Mouse (Mus musculus): ENCODE measurements around the gene Elmo3. TPM values are rescaled to one million over a fixed set of nuclear protein-coding genes. Genes with fewer than 3 reads are reported as not detected.
A peak's percentile ranks its signal among the peaks of the same experiment; 100 is the strongest.

The Elmo3 gene
- polyA plus RNA-seq, 1 experiment = 1.1 TPM

DNA sequence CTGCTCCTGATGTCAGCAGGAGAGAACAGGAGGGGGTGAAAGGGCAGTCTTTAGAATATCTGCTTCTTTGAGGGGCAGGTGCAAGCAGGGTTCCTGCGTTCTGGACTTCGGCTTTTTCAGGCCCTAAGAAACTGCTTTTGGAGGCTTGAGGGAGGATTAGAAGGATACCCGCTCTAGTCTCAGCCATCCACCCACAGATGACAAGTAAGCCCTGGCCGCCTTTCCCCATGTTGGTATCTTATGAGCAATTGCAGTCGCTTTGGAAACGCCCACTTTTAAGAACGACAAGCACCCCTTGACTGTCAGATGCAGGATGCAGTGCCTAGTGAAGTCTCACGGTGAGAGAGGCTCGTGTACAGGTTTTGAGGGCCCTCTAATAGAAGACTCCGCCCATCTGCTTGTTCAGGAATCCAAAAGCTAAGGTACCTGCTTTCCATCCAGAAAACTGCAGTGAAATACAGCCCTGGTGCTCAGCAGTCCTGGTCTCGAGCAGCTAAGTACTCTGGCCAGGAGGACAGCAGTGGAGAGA lies 13.3 kb downstream of the Elmo3 start:
- H3K27ac ChIP-seq (replicated peaks; ENCODE audit: low read depth, low read length) = no peak overlapping the region
- H3K4me3 ChIP-seq (ENCODE audit: insufficient read depth, low read depth, low read length) = no peak overlapping the region
- H3K4me1 ChIP-seq (ENCODE audit: control insufficient read depth, insufficient read depth, insufficient read length, low read length) = no peaks in the 10 kb centered on the region

DNA sequence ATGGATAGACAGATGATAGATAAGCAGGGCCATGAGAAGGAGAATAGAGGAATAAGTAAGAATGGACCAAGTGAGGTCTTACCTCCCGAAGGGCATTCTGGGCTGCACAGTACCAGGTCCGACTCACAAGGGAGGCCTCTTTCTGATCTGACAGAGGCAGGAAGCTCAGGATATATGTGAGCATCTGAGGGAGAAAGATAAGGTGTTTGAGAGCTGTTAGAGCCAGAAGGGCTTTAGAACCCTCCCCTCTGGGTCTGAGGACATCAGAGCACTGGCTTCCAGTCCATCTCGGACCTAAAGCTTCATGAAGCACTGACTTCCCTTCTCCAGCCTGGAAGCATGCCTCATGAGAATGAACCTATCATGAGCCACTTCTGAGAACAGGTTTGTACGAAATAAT lies 17.8 kb downstream of the Elmo3 start:
- no peak overlapping the region for H3K27ac ChIP-seq (replicated peaks; ENCODE audit: low read depth, low read length)
- H3K4me3 ChIP-seq (ENCODE audit: insufficient read depth, low read depth, low read length) = no peak overlapping the region
- peaks cover 7% of the 10 kb centered on the region; the same call in 1 of the 2 replicates for H3K4me1 ChIP-seq (ENCODE audit: control insufficient read depth, insufficient read depth, insufficient read length, low read length)

GRCm38 (mm10) chr8:105325641-105326093 lies 20.3 kb downstream of the Elmo3 start:
- peak overlapping the region; percentile 77 for H3K4me3 ChIP-seq (ENCODE audit: insufficient read depth, low read depth, low read length)
- peak overlapping the region; percentile 74 for H3K27ac ChIP-seq (replicated peaks; ENCODE audit: low read depth, low read length)
- peaks cover 7% of the 10 kb centered on the region; the same call in 1 of the 2 replicates for H3K4me1 ChIP-seq (ENCODE audit: control insufficient read depth, insufficient read depth, insufficient read length, low read length)

GRCm38 (mm10) chr8:105326141-105326672 lies 20.8 kb downstream of the Elmo3 start, which contains the start of the genes Lrrc29 and Tmem208:
TSS of gene Lrrc29 (minus strand) at chr8:105326278.
TSS of gene Tmem208 (plus strand) at chr8:105326354.
- Histone ChIP-seq H3K4me1 (ENCODE audit: control insufficient read depth, insufficient read depth, insufficient read length, low read length) (peaks cover 7% of the 10 kb centered on the region; the same call in 1 of the 2 replicates), H3K4me3 (ENCODE audit: insufficient read depth, low read depth, low read length) (peak within 1 kb of the TSS; percentile 77), H3K27ac (replicated peaks; ENCODE audit: low read depth, low read length) (peak within 1 kb of the TSS; percentile 75)

GRCm38 (mm10) chr8:105326968-105327367 lies 21.6 kb downstream of the Elmo3 start:
- Histone ChIP-seq H3K4me1 (ENCODE audit: control insufficient read depth, insufficient read depth, insufficient read length, low read length) (peaks cover 7% of the 10 kb centered on the region; the same call in 1 of the 2 replicates), H3K4me3 (ENCODE audit: insufficient read depth, low read depth, low read length) (peak overlapping the region; percentile 76), H3K27ac (replicated peaks; ENCODE audit: low read depth, low read length) (no peak overlapping the region)

- no peak overlapping the region for H3K4me3 ChIP-seq (ENCODE audit: insufficient read depth, low read depth, low read length)
- H3K27ac ChIP-seq (replicated peaks; ENCODE audit: low read depth, low read length) = no peak overlapping the region
- peaks cover 6% of the 10 kb centered on the region; the same call in 1 of the 2 replicates for H3K4me1 ChIP-seq (ENCODE audit: control insufficient read depth, insufficient read depth, insufficient read length, low read length)
These were observed 24.9 kb downstream of the Elmo3 start for GRCm38 (mm10) chr8:105330325-105330724.

DNA sequence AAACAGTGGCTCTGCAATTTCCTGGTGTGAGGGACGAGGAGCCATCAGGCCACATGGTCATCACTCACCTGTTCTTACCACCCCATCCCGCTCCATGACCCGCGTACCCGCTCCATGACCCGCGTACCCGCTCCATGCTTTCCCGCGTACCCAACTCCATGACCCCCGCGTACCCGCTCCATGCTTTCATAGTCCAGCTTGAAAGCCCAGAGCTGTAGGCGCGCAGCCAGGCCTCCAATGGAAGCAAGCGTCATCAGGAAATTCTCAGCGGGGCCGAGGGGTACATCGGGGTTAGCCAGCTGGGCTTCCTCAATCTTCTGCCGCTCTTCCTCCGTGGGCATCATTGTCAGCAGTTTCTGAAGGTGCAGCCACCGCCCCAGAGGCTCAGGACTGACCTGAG lies 26.1 kb downstream of the Elmo3 start:
- Histone ChIP-seq H3K4me3 (ENCODE audit: insufficient read depth, low read depth, low read length) (no peak overlapping the region), H3K27ac (replicated peaks; ENCODE audit: low read depth, low read length) (no peak overlapping the region)

DNA sequence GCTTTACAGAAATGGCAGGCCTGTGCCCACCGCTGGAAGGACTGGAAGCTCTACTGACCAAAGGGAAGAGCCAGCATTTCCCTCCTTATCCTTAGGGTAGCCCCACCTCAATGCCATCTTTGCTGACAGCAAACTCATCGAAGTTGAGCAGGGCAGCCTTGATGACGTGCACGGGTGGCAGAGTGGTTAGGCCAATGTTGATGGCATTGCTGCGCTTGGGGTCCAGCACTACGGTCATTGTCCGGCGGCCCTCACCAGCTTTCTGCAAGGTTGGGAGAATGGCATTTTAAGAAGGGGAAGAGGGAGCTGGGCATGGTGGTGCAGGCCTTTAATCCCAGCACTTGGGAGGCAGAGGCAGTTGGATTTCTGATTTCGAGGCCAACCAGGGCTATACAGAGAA lies 26.5 kb downstream of the Elmo3 start:
- Histone ChIP-seq H3K27ac (replicated peaks; ENCODE audit: low read depth, low read length) (no peak overlapping the region), H3K4me1 (ENCODE audit: control insufficient read depth, insufficient read depth, insufficient read length, low read length) (0 out of 2 replicates have a peak, but pooled peaks cover 3% of the 10 kb centered on the region), H3K4me3 (ENCODE audit: insufficient read depth, low read depth, low read length) (no peak overlapping the region)

More for the DNA sequence above, 26.1 kb downstream of the Elmo3 start:
- 0 out of 2 replicates have a peak, but pooled peaks cover 3% of the 10 kb centered on the region for H3K4me1 ChIP-seq (ENCODE audit: control insufficient read depth, insufficient read depth, insufficient read length, low read length)

- H3K27ac ChIP-seq (replicated peaks; ENCODE audit: low read depth, low read length) = no peak overlapping the region
- H3K4me3 ChIP-seq (ENCODE audit: insufficient read depth, low read depth, low read length) = no peak overlapping the region
- H3K4me1 ChIP-seq (ENCODE audit: control insufficient read depth, insufficient read depth, insufficient read length, low read length) = 0 out of 2 replicates have a peak, but pooled peaks cover under 1% of the 10 kb centered on the region
These were observed 27.1 kb downstream of the Elmo3 start for GRCm38 (mm10) chr8:105332523-105332922.

DNA sequence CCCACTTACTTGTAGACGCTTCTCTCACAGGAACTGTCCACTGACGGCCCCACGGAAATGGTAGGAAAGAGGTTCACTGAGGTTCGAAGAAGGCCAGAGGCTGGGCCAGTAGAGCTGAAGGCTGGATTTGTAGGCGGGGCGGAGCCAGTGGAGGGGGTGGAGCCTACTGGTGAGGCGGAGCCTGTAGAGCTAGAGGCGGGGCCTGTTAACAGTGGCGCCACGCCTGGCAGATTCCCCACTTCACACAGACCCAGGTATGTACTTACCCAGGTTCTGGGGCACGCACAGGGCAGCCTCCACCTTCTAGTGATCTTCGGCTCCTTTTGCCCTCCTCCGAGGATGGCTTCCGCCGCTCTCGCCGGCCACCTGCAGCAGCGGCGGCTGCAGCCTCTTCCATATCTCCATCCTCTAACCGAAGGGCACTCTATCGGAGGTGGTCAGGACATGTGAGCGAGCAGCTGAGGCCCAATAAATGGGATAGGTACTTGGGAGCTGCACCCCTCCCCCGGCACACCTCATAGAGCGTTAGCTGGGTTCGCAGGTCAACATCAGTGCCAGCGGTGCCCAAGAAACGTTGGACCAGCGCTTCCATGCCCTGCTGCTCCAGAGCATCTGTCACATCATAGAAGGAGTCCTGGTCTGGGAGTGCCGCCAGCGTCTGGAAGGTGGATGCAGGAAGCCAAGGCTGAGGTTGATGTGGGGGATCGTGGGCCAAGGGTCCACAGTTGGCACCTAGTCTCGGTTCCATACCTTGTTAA lies 31.2 kb downstream of the Elmo3 start:
- no peak overlapping the region for H3K27ac ChIP-seq (replicated peaks; ENCODE audit: low read depth, low read length)
- peaks cover 21% of the 10 kb centered on the region for H3K4me1 ChIP-seq (ENCODE audit: control insufficient read depth, insufficient read depth, insufficient read length, low read length)
- H3K4me3 ChIP-seq (ENCODE audit: insufficient read depth, low read depth, low read length) = no peak overlapping the region

DNA sequence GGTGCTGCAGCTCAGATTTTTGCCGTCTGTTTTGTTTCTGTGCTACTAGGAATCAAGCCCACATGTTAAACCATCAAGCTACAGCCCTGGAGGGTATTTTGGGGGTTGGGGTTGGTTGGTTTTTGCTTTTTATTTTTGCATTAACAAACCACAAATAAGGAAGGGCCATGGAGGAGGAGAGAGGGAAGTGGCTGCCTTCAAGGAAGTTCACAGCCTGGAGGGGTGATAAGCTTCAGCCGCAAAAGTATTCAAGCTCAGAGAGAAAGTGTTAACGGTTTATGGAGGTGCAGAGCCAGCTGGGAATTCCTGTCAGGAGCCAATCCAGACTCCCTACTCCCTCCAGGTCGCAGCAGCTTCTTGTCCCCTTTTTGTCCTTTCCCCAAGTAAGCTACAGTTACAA lies 33.6 kb downstream of the Elmo3 start:
- no peak overlapping the region for H3K27ac ChIP-seq (replicated peaks; ENCODE audit: low read depth, low read length)
- H3K4me1 ChIP-seq (ENCODE audit: control insufficient read depth, insufficient read depth, insufficient read length, low read length) = peaks cover 22% of the 10 kb centered on the region
- no peak overlapping the region for H3K4me3 ChIP-seq (ENCODE audit: insufficient read depth, low read depth, low read length)

- H3K27ac ChIP-seq (replicated peaks; ENCODE audit: low read depth, low read length) = peak overlapping the region; percentile 82
- H3K4me3 ChIP-seq (ENCODE audit: insufficient read depth, low read depth, low read length) = no peak overlapping the region
- H3K4me1 ChIP-seq (ENCODE audit: control insufficient read depth, insufficient read depth, insufficient read length, low read length) = peaks cover 32% of the 10 kb centered on the region
These were observed 34.7 kb downstream of the Elmo3 start for GRCm38 (mm10) chr8:105339886-105340635.

DNA sequence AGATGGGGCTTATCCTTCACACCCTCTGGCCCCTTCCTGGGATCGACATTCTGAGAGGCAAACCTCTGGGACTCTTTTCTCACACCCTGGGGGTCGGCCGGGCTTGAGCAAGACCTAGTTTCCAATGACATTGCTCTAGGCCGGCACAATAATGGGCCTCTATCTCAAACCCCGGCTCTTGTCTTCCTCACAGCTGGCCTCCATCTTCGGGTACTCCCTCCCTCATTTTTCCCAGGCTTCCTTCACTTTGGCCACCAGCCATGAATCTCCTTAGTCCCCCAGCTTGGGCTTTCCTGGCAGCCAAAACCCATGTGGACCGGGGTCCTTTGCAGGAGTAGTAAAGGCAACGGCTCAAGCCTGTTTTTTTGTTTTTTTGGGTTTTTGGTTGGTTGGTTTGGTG lies 36.0 kb downstream of the Elmo3 start:
- Histone ChIP-seq H3K4me3 (ENCODE audit: insufficient read depth, low read depth, low read length) (no peak overlapping the region), H3K27ac (replicated peaks; ENCODE audit: low read depth, low read length) (0 out of 2 replicates have a peak overlapping the region, but pooled peaks have one; percentile 27), H3K4me1 (ENCODE audit: control insufficient read depth, insufficient read depth, insufficient read length, low read length) (peaks cover 38% of the 10 kb centered on the region)

DNA sequence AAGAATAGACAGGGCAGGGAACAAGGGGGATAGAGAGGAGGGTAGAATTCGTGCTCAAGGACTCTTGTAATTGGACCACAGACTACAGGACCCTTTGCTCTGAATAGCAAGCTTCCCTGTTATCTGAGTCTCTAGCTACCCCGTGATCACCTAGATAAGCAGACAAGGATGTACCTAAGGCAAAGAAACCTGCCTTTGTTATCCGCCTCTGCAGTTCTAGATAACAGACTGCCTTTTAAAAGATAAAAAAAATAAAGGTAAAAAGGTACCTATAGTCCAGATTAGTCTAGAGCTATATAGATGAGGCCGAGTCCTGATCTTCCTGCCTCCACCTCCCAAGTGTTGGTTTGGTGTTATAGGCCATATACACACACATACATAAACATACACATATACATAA lies 37.4 kb downstream of the Elmo3 start:
- no peak overlapping the region for H3K27ac ChIP-seq (replicated peaks; ENCODE audit: low read depth, low read length)
- peaks cover 38% of the 10 kb centered on the region for H3K4me1 ChIP-seq (ENCODE audit: control insufficient read depth, insufficient read depth, insufficient read length, low read length)
- no peak overlapping the region for H3K4me3 ChIP-seq (ENCODE audit: insufficient read depth, low read depth, low read length)

Measured in brown adipose tissue, adult 24 weeks (tissue).